Mouse (Mus musculus) ES-CJ7 (cell line): Measurements from ENCODE around the gene Qser1.

Experiments
- DNase-seq: peaks from one replicate; pipeline ENCODE4 v3.0.0; 2011; ENCODE audit warnings: low read depth, low spot score

The Qser1 gene

GRCm38 (mm10) chr2:104817555-104818330 lies 1.2 kb upstream of the Qser1 start:
- peak; percentile 59 for DNase-seq

- DNase-seq: peak; percentile 91
These were observed 393 bp upstream of the Qser1 start for GRCm38 (mm10) chr2:104816866-104817439.

- peak; percentile 62 for DNase-seq
These were observed 794 bp downstream of the Qser1 start for GRCm38 (mm10) chr2:104815561-104816370.

GRCm38 (mm10) chr2:104814181-104814951 lies 2.2 kb downstream of the Qser1 start:
- no peak for DNase-seq

- DNase-seq: no peak
These were observed 11.1 kb downstream of the Qser1 start for GRCm38 (mm10) chr2:104805435-104805834.

- DNase-seq: peak; percentile 50
These were observed 41.8 kb downstream of the Qser1 start for GRCm38 (mm10) chr2:104774763-104775162.

- DNase-seq: no peak
These were observed 47.9 kb downstream of the Qser1 start for GRCm38 (mm10) chr2:104768697-104769096.

GRCm38 (mm10) chr2:104764018-104764417 lies 52.5 kb downstream of the Qser1 start:
- peak; percentile 23 for DNase-seq

GRCm38 (mm10) chr2:104763134-104763703 lies 53.3 kb downstream of the Qser1 start:
- no peak for DNase-seq

- DNase-seq: peak; percentile 66
These were observed 65.9 kb downstream of the Qser1 start for GRCm38 (mm10) chr2:104750611-104751010.

GRCm38 (mm10) chr2:104748652-104749183 lies 67.8 kb downstream of the Qser1 start:
- no peak for DNase-seq

- DNase-seq: peak; percentile 88
These were observed 70.3 kb downstream of the Qser1 start for GRCm38 (mm10) chr2:104746251-104746650.

GRCm38 (mm10) chr2:104743971-104744370 lies 72.6 kb downstream of the Qser1 start:
- DNase-seq: peak; percentile 68

GRCm38 (mm10) chr2:104743160-104743559 lies 73.4 kb downstream of the Qser1 start:
- no peak for DNase-seq

- peak; percentile 95 for DNase-seq
These were observed 73.9 kb downstream of the Qser1 start, which contains the start of gene Depdc7 for GRCm38 (mm10) chr2:104742741-104743064. Gene Depdc7 (minus strand): TSS chr2:104742878.

- no peak for DNase-seq
These were observed 74.4 kb downstream of the Qser1 start for GRCm38 (mm10) chr2:104741896-104742740.

GRCm38 (mm10) chr2:104741015-104741758 lies 75.4 kb downstream of the Qser1 start:
- DNase-seq: no peak

- no peak for DNase-seq
These were observed 76.2 kb downstream of the Qser1 start for GRCm38 (mm10) chr2:104740248-104740949.

- DNase-seq: no peak
These were observed 76.9 kb downstream of the Qser1 start for GRCm38 (mm10) chr2:104739691-104740090.
